Mouse (Mus musculus) adrenal gland, adult (tissue): Measurements from ENCODE around the gene Tbrg4.
A peak's percentile ranks its signal among the peaks of the same experiment; 100 is the strongest.

Source experiments
- DNase-seq, 2 experiments: peaks; one replicate each; pipeline ENCODE4 v3.0.0; 2022 to 2023; ENCODE audit warnings: low spot score in 1 of 2; ENCODE audit not compliant: inconsistent age in 2 of 2

Gene Tbrg4

GRCm38 (mm10) chr11:6624619-6625382 lies 1.1 kb downstream of the Tbrg4 start:
- DNase-seq: no peak

DNA sequence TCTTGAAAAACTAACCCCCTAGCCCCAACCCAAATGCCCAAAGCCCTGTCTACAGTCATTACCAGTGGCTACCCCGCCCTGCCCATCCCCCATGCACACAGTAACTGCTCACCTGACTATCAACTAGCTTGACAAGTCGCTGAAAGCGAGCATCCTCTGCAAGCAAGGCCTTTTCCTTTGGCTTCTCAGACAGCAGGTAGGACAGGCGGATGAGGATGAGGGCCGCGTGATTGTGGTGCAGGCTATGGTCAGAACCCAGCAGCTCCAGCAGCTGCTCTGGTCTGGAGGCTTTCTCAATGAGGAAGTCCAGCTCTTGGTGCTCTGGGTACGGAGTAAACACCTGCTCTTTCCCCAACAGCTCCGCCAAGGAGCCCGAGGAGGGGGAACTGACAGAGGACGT lies 2.2 kb downstream of the Tbrg4 start:
- DNase-seq: no peak

- no peak for DNase-seq
Measured at GRCm38 (mm10) chr11:6615250-6616205, 10.3 kb downstream of the Tbrg4 start.

DNA sequence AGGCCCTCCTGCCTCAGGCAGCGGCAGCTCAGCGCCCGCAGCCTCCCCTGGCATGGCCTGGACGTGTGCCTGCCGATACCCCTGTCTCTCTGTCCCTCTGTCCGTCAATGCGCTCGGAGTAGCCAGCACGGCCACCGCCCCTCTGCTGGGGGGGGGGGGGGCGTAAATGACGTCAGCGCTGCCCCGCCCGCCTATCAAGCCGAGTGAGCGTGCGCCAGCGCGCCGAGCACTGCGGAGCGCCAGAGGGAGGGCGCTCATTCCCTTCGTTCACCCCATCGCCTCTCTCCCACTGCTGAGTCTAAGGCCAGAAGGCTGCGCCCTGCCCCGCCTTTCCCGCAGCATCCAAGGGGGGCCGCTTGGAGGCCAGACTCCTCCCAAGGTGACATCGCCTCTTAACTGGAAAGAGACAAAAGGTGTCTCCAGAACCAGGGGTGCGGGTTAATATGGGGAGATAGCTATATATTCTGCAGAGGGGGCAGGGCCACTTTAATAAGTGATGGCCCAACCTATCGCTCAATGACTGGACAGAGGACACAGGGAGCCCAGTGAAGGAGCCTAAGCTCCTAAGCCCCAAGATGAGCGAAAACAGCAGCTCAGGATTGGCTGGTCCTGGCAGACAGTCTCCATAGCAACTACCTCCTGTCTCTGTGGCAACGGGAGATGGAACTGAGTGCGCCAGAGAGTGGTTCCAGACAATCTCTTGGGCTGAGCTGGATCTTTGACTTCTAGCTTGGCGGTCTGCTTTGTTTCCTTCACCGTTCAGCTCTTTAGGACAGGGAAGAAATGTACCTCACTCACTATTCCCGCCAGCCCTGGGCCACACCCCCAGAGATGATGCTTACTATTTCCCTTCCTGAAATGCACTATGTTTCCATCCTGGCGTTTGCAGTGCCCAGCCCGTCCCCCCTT lies 20.1 kb downstream of the Tbrg4 start, which contains the start of gene Nacad:
Nacad (minus strand) TSS at position 563 of the 909 bp plus-strand sequence.
- DNase-seq: peak; percentile 36 to 53

- peak; percentile 11 to 49 for DNase-seq
Measured at GRCm38 (mm10) chr11:6605021-6605481, 20.8 kb downstream of the Tbrg4 start.

DNA sequence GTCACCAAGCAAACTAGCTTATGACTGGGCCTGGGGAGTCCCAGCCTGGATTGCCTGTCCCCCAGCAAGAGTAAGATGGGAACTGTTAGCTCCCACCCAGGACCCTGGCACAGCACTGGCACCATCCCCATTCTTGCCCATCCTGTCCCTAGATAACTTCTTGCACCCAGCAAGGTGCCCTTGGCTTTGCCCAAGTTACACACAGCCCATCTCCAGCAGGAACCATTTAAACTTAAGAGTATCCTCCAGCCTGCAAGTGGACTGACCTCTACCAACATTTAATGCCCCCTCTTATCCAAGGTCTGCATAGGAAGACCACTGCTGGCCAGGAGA lies 21.3 kb downstream of the Tbrg4 start:
- DNase-seq: no peak

DNA sequence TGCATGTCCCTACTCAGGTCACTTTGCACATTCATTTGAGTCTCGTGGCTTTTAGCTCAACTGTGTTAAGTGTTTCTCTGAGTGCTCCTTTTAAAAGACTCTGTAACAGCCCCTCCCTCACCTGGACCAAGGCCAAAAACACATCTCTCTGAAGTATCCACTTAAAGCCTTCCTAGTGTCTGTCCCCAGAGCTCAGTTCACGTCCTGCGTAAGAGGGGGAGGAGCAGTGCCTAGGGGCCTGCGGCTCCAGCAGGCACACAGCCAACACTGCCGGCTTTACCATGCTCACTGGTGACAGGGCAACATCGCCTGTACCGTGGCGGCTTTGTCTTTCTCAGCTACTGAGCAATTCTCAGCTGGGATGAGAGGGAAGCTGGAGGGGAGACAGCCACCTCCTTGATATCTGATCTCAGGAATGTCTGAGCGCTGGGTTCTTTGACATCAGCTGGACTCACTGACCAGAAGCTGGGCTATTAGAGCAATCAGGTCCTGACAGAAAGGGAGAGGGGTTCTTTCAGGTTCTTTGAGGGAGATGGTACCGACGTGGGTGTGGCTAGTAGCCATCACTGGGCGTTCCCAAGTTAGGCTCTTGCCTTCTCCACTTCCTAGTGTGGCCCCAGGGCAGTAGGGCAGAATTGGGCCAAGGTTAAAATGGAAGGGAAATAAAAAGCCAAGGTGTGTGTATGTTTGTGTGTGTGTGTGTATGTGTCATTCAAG lies 21.8 kb downstream of the Tbrg4 start:
- DNase-seq: peak; percentile 44 to 71

DNA sequence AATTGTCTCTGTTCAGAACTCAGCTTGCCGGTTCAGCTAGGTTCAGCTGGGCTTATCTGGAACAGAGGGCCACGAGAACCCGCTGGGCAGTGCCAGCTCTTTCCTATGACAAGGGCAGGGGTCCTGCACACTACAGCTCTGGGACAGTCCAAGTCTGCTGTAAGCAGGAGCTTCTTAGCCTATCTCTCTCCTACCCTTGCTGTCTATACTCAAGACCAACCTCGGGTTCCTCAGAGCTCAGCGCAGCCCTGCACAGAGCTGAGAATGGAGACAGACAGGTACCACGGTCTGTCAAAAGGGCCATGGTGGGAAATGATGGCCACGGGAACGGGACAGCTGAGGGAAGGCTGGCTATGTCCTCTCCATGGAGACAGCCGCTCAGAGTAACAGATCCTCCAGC lies 22.6 kb downstream of the Tbrg4 start:
- DNase-seq: peak in 1 of 2 experiments; percentile 23

DNA sequence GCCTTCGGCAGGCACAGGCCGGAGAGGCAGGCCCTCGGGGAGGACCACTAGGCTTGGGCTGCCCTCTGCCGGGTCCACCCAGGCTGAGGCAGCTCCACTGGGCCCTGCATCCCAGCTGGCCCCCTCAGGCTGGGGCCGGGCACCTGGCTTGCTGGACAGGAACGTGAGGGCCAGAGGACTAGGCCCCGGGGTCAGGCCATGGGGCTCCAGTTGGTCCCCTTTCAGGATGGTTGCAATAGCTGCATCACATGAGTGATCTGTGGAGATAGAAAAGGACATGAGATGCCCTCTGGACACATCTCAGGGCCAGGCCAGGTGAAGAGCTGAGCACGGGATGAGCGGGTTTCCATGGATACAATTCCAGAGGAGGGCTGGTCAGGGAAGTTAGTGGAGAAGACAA lies 23.2 kb downstream of the Tbrg4 start:
- DNase-seq: peak; percentile 12 to 31

- DNase-seq: peak; percentile 9 to 24
Measured at GRCm38 (mm10) chr11:6601649-6602480, 24.0 kb downstream of the Tbrg4 start.

GRCm38 (mm10) chr11:6600284-6600944 lies 25.5 kb downstream of the Tbrg4 start:
- DNase-seq: no peak

- peak; percentile 57 to 68 for DNase-seq
Measured at GRCm38 (mm10) chr11:6599831-6600230, 26.0 kb downstream of the Tbrg4 start.

DNA sequence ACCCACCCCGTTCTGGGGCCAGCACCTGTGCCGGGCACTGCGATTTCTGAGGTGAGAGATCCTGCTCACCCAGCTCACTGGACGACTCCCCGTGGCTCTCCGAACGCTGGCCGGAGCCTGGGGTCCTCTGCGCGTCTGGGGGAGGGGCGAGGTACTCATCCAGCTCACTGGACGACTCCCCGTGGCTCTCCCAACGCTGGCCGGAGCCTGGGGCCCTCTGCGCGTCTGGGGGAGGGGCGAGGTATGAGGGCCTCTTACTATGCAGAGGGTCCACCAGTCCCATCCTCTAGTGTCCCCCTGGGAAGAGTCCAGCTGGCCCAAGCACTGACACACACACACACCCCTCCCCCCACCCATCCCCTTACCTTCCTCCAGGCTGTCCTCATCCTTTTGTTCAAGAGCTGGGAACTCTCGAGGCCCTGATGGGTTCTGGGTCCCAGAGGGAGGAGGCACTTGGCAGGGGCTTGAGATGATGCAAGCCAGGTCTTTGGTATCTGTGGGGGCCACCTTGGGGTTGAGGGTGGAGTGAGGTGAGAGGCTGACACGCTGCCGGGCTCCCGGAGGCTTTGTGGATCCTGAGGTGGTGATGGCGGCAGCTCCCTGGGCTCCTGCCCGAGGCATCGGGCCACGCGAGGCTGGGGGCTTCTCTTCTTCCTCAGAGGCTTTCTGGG lies 26.7 kb downstream of the Tbrg4 start:
- peak in 1 of 2 experiments; percentile 36 for DNase-seq

DNA sequence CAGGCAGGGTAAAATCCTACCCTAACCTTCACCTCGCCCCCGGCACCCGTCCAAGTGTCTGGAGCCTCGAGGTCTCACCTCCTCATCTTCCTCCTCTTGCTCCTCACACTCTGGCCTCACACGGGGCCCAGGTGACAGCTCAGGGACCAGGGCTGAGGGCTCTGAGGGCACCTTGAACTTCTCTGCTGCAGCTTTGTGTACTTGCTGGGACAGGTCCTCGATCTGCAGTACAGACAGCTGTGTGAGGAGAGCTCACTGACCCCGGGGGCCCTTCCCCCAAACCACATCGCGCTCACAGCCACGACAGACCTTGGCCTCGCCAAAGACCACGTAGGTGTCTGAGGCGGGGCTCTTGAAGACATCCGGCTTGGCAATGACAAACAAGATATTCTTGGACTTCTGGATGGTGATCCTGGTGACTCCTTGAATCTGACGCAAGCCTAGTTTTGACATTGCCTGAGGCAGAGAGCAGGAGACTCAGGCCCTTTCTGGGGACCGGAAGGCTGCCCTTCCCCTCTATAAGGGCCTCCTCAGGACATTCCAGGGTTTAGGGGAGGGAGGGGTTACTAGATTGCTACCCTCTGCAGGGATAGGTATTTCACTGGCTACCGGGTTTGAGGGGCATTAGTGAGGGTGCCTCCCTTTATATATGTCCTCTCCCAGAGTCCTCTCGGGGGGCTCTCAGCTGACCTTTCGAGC lies 27.5 kb downstream of the Tbrg4 start:
- DNase-seq: peak in 1 of 2 experiments; percentile 30

GRCm38 (mm10) chr11:6597523-6597922 lies 28.3 kb downstream of the Tbrg4 start:
- DNase-seq: no peak

GRCm38 (mm10) chr11:6596616-6597015 lies 29.3 kb downstream of the Tbrg4 start:
- no peak for DNase-seq

- DNase-seq: no peak
Measured at GRCm38 (mm10) chr11:6596205-6596604, 29.7 kb downstream of the Tbrg4 start.

- no peak for DNase-seq
Measured at GRCm38 (mm10) chr11:6595339-6595738, 30.5 kb downstream of the Tbrg4 start.
